ENCODE assay signal across 8 mouse cellular contexts in genomic region chr7:35756510-35757440, GRCm38 (mm10). TPM values are rescaled to one million over a fixed set of nuclear protein-coding genes. Genes with fewer than 3 reads are reported as not detected.
A peak's percentile ranks its signal among the peaks of the same experiment; 100 is the strongest.
DNase-seq lines count a peak whose midpoint lies in the region; ATAC-seq lines count a peak whose summit lies in the region.

No protein-coding gene starts in this region.

- H3K4me2 ChIP-seq in forebrain, embryonic 11.5 days (ENCODE audit: low read depth, low read length, severe bottlenecking), result no peak overlapping the region
- no peak overlapping the region for H3K4me2 ChIP-seq in forebrain, embryonic 16.5 days (ENCODE audit: low read length)

- H3K9me3 ChIP-seq in forebrain, embryonic 11.5 days (ENCODE audit: control insufficient read depth, low read length), result no peaks in the 10 kb centered on the region; the same call in 1 of the 2 replicates
- no peaks in the 10 kb centered on the region for H3K9me3 ChIP-seq in forebrain, embryonic 16.5 days (ENCODE audit: control insufficient read depth, low read length)

- no peaks in the 10 kb centered on the region for H3K36me3 ChIP-seq in forebrain, embryonic 11.5 days (ENCODE audit: control insufficient read depth, insufficient read depth, low read length)
- H3K36me3 ChIP-seq in forebrain, embryonic 16.5 days (ENCODE audit: control insufficient read depth, insufficient read depth), result no peaks in the 10 kb centered on the region

- no peak overlapping the region for H3K4me3 ChIP-seq in forebrain, embryonic 11.5 days (ENCODE audit: low read depth, low read length)
- no peak overlapping the region for H3K4me3 ChIP-seq in forebrain, embryonic 16.5 days (replicated peaks; ENCODE audit: low read length)

- DNase-seq in forebrain, embryonic 11.5 days (ENCODE audit: low spot score), result peak; percentile 59
- DNase-seq in right cerebral cortex, adult 2 months (ENCODE audit: low spot score in 2 of 2), result peak; percentile 53 to 56
- DNase-seq in right cerebral cortex, postnatal 4 days, result no peak
- peak; percentile 28 for DNase-seq in liver
- DNase-seq in thymus, postnatal 4 days, result peak; percentile 66
- DNase-seq in gastrocnemius, adult 18-20 months (ENCODE audit: low spot score), result no peak

- H3K27ac ChIP-seq in forebrain, embryonic 11.5 days (ENCODE audit: low read depth, low read length), result no peak overlapping the region
- no peak overlapping the region for H3K27ac ChIP-seq in forebrain, embryonic 16.5 days (ENCODE audit: low read length)

- H3K9ac ChIP-seq in forebrain, embryonic 11.5 days (ENCODE audit: low read length), result no peak overlapping the region
- no peak overlapping the region for H3K9ac ChIP-seq in forebrain, embryonic 16.5 days (replicated peaks; ENCODE audit: low read depth, low read length)

- no peak for ATAC-seq in forebrain, embryonic 11.5 days (replicated peaks; ENCODE audit: low FRiP score)
- no peak for ATAC-seq in forebrain, embryonic 16.5 days
- no peak for ATAC-seq in erythroblast, adult 5-6 weeks (replicated peaks; ENCODE audit: low FRiP score, poor library complexity, severe bottlenecking)

- 42% methylated on average over 14 of the region's 14 CpGs for WGBS in forebrain, embryonic 11.5 days
- 44% methylated on average over 14 of the region's 14 CpGs for WGBS in forebrain, embryonic 16.5 days

- 0 out of 2 replicates have a peak, but pooled peaks cover 8% of the 10 kb centered on the region for H3K4me1 ChIP-seq in forebrain, embryonic 11.5 days (replicated peaks; ENCODE audit: control insufficient read depth, insufficient read depth, low read length)
- peaks cover 17% of the 10 kb centered on the region for H3K4me1 ChIP-seq in forebrain, embryonic 16.5 days (replicated peaks; ENCODE audit: control insufficient read depth, insufficient read depth, low read length)

- H3K27me3 ChIP-seq in forebrain, embryonic 11.5 days (ENCODE audit: control insufficient read depth, insufficient read depth, low read length), result no peaks in the 10 kb centered on the region
- no peaks in the 10 kb centered on the region for H3K27me3 ChIP-seq in forebrain, embryonic 16.5 days (replicated peaks; ENCODE audit: control insufficient read depth, insufficient read depth, low read length)

RNA-seq across cellular contexts. Expression of gene Dpy19l3, which starts 2.5 kb away (rescaled TPM):
- 36.7 and 43.9 TPM in 2 replicates for polyA plus RNA-seq in forebrain, embryonic 11.5 days (2014; fragmentation: Nextera tagmentation; extraction: Ambion mirVana)
- 45.0 and 56.0 TPM in 2 replicates for polyA plus RNA-seq in forebrain, embryonic 16.5 days (2015; fragmentation: Nextera tagmentation; extraction: Ambion mirVana)
- total RNA-seq in gastrocnemius, adult 18-20 months (2021), result 1 to 10 TPM; 5.8 to 6.8 TPM
- total RNA-seq in erythroblast, adult 5-6 weeks (2015; ENCODE audit: low replicate concordance), result 2.7 and 23.4 TPM in 2 replicates
- total RNA-seq in erythroblast, adult 5-6 weeks (2017; ENCODE audit: low replicate concordance), result 0.84 and 2.5 TPM in 2 replicates

RNA-seq across cellular contexts. Expression of gene Zfp507, which starts 46.0 kb away (rescaled TPM):
- 18.3 and 21.3 TPM in 2 replicates for polyA plus RNA-seq in forebrain, embryonic 11.5 days (2014; fragmentation: Nextera tagmentation; extraction: Ambion mirVana)
- 18.5 and 18.8 TPM in 2 replicates for polyA plus RNA-seq in forebrain, embryonic 16.5 days (2015; fragmentation: Nextera tagmentation; extraction: Ambion mirVana)
- total RNA-seq in gastrocnemius, adult 18-20 months (2021), result 10 to 100 TPM; 14.8 to 20.3 TPM
- total RNA-seq in erythroblast, adult 5-6 weeks (2015; ENCODE audit: low replicate concordance), result 1.2 and 1.9 TPM in 2 replicates
- total RNA-seq in erythroblast, adult 5-6 weeks (2017; ENCODE audit: low replicate concordance), result 2.6 and 3.8 TPM in 2 replicates

Comparison
In these comparisons a context has a peak if more than half of its experiments do, and no peak if none do; other contexts are left out.
1. DNase-seq: peak in forebrain, embryonic 11.5 days (single experiment), right cerebral cortex, adult 2 months (2 of 2), liver (single experiment) and thymus, postnatal 4 days (single experiment); none in right cerebral cortex, postnatal 4 days (single experiment) and gastrocnemius, adult 18-20 months (single experiment).